Mouse (Mus musculus) activated CD4-positive, CD25-positive, alpha-beta regulatory T cell, adult 4 months (primary cell): ENCODE data around the gene Gal3st1. TPM values are rescaled to one million over a fixed set of nuclear protein-coding genes. Genes with fewer than 3 reads are reported as not detected.

Source experiments
- ATAC-seq: one replicate; pipeline ENCODE4 v1.8.0; 2017
- polyA plus RNA-seq, 2 experiments: library from polyadenylated mRNA; unstranded; fragments of 100-300 nt; shearing (Covaris generic); gene quantifications; one replicate each; pipeline ENCODE4 v1.2.1; 2017

Gene Gal3st1
- polyA plus RNA-seq, 2 experiments from 2014 or later = not detected

DNA sequence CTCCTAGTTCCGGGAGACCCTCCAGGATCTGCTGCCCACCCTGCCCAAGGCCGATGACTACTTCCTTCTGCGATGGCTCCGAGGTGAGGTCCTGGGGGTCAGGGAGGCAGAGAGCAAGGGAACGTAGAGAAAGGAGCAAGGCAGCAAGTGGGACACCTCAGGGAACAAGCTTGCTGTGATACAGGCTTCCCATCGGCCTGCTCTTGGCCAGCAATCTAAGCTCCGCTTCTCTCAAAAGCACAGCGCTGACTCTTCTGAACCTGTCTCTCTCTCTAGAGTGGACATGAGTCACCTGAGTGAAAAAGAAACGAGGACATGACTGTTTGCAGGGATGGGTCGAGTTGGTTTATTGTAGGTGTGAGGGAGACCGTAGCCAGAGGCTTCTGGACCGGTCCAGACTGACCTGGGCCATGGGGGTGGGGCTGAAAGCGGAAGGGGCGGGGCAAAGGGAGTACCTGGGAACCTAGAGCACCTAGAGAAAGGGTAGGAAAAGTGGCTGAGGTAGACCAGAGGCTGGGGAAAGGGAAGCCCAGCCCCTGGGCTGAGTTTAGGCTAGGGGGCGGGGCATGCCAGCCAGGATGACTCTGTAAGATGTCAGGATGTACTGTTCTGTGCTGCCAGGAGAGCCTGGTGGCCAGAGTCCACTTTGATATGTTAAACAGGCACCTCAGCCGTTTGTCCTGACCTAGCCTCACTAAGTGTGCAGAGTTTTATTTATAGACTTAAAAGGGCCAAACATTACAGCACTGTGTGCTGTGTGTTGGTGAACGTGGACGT is 51.9 kb downstream of the Gal3st1 start:
- ATAC-seq = no peak

DNA sequence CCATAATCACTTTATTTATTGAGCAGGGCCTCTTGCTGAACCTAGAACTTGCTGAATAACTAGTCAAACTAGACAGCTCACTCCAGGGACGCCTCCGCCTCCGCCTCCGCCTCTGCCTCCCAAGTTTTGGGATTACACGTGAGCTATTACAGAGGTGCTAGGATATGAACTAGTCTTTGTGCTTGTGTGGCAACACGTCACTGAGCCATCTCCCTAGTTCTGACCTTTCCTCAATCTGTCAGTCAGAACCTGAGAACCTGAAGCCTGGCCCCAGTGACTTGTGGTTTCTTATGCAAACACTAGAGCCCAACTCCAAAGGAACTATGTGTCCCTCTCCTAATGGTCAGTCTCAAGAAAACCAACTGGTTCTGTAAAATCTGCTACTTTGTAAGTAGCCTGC is 52.5 kb downstream of the Gal3st1 start:
- no peak for ATAC-seq

DNA sequence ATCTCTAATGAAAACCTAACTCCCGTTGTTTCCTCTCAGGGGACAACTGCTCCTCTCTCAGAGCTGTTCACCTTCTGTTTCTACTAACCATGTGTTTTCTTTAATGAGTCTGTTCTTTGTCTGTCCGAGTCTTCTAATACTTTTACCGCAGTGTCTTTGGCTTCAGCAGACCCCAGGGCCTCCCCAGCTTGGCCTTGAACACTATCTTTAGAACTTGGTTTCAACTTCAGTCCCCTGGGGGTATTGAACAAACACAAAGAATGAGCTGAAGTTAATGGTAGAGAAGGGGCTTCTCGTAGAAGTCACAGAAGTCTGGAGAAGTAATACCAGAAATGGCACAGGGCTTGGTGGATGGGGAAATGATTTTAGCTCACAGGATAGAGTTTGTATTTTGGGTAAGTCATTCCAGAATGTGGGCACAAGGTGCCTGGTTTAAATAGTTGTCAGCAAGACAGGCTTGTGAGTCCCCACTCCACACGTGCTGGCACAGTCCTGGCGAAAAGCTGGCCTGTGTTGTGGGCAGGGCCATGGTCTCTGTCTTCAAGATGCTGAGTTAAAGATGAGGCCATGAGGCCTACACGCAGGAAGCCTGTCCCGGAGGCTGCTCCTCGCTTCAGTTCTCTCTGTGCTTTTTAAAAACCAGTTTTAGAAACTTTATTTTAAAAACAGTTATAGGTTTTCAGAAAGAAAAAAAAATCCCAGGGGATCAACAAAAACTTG is 53.1 kb downstream of the Gal3st1 start:
- ATAC-seq = no peak

DNA sequence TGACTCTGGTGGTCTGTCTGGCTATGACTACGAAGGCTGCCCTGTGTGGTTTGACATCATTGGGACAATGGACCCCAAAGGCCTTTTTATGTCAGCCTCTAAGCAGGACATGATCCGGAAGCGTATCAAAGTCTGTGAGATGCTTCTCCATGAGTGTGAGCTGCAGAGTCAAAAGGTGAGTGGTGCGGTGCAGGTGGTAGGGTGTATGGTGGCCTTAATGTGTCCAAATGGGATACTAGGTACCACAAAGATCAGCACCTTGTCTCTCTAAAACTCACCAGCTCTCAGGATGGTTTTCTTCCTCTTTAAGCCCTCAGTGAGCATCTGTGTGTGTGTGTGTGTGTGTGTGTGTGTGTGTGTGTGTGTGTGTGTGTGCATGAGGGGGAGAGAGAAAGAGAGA is 56.5 kb downstream of the Gal3st1 start:
- no peak for ATAC-seq

DNA sequence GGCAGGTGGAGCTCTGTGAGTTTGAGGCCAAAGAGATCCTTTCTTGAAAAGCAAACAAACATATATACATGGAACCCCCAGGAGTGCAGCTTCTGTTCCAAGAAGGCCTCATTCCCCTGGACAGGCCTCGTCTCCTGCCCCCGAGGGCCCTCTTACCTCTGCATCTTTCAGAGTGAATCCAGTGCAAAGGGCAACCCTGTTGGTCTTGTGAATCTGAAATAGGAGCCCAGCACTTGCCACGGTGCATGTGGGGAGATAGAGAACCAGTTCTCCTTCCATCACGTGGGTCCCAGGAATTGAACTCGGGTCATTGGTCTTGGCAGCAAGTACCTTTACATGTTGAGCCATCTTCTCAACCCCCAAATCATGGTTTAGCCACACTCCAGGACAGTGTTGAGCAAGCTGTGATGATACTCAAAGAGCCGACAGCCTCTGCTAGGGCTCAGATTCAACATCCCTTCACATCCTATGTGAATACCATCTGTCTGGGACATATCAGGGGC is 57.7 kb downstream of the Gal3st1 start:
- no peak for ATAC-seq

DNA sequence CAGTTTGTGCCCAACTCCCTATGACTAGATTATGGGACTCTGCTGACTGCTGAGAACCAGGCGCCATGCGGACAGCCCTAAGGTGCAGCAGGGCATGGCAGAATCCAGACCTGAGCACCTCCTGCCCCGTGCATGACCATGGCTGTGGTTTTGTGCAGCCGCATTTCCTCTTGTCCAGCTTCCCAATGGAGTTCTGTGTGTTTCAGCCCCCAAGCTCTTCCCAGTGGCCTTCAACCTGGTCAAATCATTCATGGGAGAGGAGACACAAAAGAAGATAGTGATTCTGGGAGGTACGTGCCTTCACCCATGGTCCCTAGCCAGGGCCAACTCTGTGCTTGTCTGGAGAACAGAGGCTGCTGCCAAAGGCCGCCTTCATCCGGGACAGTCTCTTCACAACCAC is 59.6 kb downstream of the Gal3st1 start:
- ATAC-seq = no peak

DNA sequence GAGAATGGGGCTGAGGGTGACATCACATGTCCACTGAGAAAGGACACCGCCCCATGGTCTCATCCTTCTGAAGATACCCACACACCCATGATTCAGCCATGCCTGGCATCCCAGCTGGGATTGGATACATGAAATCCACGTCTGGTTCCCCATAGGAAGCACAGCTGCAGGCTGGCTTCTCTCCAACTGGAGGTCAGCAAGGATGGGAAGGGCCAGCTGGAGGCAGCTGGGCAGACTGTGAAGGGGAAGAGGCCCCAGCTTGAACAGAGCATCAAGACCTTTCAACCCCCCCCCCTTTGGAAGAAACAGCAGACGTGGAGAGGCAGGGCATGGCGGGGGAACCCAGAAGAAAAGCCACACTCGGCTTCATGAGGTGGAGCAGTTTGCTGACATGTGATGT is 63.1 kb downstream of the Gal3st1 start:
- no peak for ATAC-seq

DNA sequence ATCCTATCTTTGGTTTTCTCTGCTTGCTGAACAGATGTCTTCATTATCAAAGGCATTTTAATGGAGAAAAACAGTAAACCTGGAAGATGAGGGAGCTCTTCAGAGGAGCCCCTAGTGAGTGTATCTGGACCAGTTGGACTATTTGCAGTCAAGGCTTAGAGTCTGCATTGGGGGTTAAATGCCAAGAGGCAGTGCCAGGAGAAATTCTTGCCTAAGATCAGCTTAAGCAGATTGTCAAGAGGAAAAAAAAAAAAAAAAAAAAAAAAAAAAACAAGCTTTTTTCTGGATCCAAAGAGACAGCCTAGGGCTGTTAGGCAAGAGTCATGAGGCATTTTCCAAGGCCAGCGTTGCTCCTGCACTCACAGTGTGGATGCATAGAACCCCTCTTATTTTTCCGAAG is 64.3 kb downstream of the Gal3st1 start:
- no peak for ATAC-seq

DNA sequence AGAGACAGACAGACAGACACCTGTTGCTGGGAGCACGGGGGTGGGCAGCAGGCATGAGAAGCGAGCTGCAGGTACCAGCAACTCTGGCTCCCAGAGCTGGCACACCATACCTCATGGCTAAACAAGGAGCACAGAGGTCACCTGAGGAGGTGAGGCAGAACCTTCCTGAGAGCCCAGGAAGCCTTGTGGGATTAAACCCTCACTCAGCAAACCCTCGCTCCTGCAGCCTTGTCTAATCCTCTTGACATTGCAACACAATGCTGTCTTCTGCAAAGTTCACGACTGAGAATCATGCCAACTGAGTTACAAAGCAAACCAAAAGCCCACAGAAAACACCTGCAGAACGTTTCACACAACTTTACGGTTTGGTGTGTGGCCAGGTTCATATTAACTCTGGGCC is 65.0 kb downstream of the Gal3st1 start:
- ATAC-seq = no peak

Other genes starting within 250 kb of the Gal3st1 start
- gene Osbp2, start 119.7 kb upstream of the Gal3st1 start, polyA plus RNA-seq = not detected
- not detected for gene 4921536K21Rik, start 88.5 kb upstream of the Gal3st1 start, polyA plus RNA-seq
- gene Dusp18, start 88.4 kb upstream of the Gal3st1 start, polyA plus RNA-seq = under 1 TPM; 0.10 to 0.20 TPM
- 1 to 10 TPM; 1.1 to 1.2 TPM for gene Slc35e4, start 69.0 kb upstream of the Gal3st1 start, polyA plus RNA-seq
- 10 to 100 TPM; 20.4 to 23.1 TPM for gene Tcn2, start 51.5 kb upstream of the Gal3st1 start, polyA plus RNA-seq
- 10 to 100 TPM; 45.6 to 74.8 TPM for gene Pes1, start 19.7 kb upstream of the Gal3st1 start, polyA plus RNA-seq
- not detected for gene 4930556J24Rik, start 6.9 kb upstream of the Gal3st1 start, polyA plus RNA-seq
- not detected for gene Sec14l4, start 47.8 kb downstream of the Gal3st1 start, polyA plus RNA-seq
- not detected for gene Sec14l3, start 81.2 kb downstream of the Gal3st1 start, polyA plus RNA-seq
- gene Mtfp1, start 111.8 kb downstream of the Gal3st1 start, polyA plus RNA-seq = 1 to 10 TPM; 1.4 to 2.8 TPM
- 1 to 10 TPM in 1 of 2 experiments, under 1 TPM in 1; 0.48 to 1.2 TPM for gene Sec14l2, start 139.8 kb downstream of the Gal3st1 start, polyA plus RNA-seq
- 10 to 100 TPM in 1 of 2 experiments, 1 to 10 TPM in 1; 8.8 to 11.5 TPM for gene Rnf215, start 151.6 kb downstream of the Gal3st1 start, polyA plus RNA-seq
- gene Ccdc157, start 176.7 kb downstream of the Gal3st1 start, polyA plus RNA-seq = 1 to 10 TPM; 1.4 to 2.7 TPM
- gene Sf3a1, start 176.7 kb downstream of the Gal3st1 start, polyA plus RNA-seq = 10 to 100 TPM; 49.6 to 53.0 TPM
- 10 to 100 TPM; 23.8 to 25.6 TPM for gene Tbc1d10a, start 203.2 kb downstream of the Gal3st1 start, polyA plus RNA-seq
- gene Castor1, start 234.6 kb downstream of the Gal3st1 start, polyA plus RNA-seq = 10 to 100 TPM; 37.5 to 42.0 TPM